Mouse (Mus musculus): ENCODE measurements around the gene 2010300C02Rik. TPM values are rescaled to one million over a fixed set of nuclear protein-coding genes. Genes with fewer than 3 reads are reported as not detected.
"Not testable (repeated sequence)": the region's sequence is repeated elsewhere in the genome, so short reads cannot be mapped to it uniquely, and the experiment has no call there.

Gene 2010300C02Rik
- total RNA-seq, 2 experiments from 2014 or later: 2.3 to 2.4 TPM

DNA sequence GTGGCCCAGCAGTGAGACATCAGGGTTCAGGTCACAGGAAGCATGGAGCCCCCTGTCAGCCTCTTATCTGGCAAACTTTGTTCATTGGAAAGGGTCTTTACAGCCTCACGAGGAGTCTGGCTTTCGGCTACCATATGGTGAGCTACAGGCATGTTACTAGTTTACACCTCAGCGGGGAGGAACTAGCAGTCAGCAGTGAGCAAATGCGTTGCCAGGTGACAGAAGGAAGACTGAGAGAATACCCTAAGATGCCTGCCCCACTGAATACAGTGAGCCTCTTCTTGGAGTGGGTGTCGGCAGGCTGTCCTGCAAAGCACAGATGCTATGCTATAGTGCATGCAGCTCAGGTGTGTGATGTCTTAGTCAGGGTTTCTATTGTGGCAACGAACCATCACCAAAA, 91.1 kb downstream of the 2010300C02Rik start:
- DNase-seq: no peak

DNA sequence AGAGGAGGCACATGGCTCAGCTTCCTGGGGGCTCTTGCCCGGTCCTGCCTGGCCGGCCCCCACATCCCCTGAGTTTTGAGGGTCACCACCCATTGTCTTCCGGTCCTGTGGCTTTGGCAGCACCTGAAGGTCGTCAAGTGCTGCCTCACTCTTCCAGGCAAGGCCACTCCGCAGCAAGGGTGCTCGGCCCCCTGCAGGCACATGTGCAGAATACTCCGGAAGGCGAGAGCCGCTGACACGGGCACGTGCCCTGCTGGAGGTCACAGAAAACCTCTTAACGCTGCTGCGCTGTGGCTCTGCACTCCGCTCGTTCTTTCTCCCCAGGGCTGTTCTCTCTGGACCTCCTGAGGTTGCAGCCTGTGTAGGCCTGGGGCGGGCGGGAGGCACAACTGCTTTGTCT, 95.7 kb downstream of the 2010300C02Rik start:
- DNase-seq: peak in 1 of 2 experiments; percentile 8

GRCm38 (mm10) chr1:37622049-37622448, 97.8 kb downstream of the 2010300C02Rik start:
- DNase-seq: no peak

DNA sequence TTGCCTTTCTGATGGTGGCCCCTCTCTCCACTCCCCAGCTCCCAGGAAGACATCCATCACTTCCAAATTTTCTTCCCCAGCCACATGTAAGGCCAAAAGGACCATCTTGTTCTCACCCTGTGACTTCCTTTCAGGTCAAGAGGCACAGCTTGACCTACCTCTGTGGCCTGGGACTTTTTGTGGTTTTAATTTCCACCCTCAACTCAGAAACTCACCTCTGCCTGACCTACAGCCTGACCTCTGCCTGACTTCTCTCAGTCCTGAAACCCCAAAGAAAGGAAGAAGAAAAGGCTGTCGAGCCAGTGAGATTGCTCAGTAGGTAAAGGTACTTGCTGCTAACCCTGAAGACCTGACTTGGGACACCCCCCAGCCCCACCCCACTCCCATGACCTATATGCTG, 100.3 kb downstream of the 2010300C02Rik start:
- no peak for DNase-seq

- DNase-seq: no peak
Measured at GRCm38 (mm10) chr1:37617047-37617446, 102.8 kb downstream of the 2010300C02Rik start.

DNA sequence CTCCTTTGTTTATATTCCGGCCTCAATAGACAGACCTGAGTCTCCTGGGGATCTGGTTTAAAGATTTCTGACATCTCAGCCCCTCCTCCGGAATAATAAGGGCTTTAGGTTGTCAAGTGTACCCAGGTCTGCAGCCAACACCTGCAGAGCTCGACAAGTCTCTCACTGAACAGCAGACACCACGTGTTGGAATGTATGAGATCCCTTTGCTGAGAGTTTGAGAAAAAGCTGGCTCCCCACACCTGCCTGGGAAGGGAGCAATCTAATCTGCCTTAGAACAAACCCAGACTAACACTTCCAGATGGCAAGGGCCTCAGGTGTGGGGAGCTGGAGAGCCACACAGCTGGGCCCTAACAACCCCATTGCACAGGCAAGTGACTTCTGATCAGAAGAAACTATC, 103.3 kb downstream of the 2010300C02Rik start:
- DNase-seq: no peak

DNA sequence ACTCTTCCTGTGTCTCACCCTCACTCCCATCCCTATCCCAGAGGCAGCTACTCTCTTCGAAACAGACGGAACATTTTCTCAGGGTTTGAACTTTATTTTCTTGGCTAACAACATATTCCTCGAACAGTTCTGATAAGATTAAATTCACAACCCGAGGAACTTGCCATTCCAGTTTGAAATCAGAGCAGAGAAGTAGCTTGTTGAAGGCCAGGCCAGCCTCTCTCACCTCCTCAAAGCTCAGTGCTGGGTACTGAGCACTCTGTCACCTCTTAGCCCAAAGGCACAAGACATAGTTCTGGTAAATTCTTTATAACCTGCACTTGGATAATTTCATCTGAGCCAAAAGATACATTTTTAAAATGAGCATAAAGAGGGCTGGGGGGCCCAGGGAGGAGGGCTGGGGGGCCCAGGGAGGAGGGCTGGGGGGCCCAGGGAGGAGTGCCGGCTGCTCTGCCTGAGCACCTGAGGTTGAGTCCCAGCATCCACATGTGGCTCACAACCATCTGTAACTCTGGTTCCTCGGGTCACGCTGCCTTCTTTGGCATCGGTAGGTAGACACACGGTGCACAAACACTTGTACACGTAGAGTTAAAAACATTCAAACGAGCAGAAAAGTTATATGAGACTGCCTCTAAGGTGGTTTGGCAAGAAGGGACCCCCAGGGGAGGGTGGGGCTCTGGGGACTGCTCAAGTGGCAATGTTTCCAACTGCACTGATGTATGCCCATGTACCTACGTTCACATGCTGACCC, 104.4 kb downstream of the 2010300C02Rik start:
- no peak for DNase-seq

GRCm38 (mm10) chr1:37614836-37615235, 105.0 kb downstream of the 2010300C02Rik start:
- no peak for DNase-seq

DNA sequence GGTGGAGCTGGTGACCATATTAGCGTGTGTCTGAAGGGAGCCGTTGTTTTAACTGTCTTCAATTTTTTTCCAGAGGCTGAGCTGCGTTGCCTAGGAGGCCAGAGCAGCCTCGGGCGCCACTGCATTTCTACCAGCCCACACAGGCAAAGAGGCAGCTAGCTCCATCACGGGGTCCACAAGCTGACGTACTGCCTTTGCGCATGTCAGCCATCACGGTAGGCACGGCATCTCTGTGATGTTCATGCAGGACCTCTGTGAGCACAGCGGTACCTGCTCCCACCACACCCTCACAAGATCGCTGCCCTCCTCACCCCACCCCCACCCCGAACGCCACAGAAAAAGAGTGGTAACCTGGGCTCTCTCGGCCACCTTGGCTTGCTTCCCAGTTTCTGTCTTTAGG, 105.8 kb downstream of the 2010300C02Rik start:
- no peak for DNase-seq

GRCm38 (mm10) chr1:37611032-37611431, 108.9 kb downstream of the 2010300C02Rik start:
- DNase-seq: no peak

- DNase-seq: no peak
Measured at GRCm38 (mm10) chr1:37610242-37610641, 109.6 kb downstream of the 2010300C02Rik start.

DNA sequence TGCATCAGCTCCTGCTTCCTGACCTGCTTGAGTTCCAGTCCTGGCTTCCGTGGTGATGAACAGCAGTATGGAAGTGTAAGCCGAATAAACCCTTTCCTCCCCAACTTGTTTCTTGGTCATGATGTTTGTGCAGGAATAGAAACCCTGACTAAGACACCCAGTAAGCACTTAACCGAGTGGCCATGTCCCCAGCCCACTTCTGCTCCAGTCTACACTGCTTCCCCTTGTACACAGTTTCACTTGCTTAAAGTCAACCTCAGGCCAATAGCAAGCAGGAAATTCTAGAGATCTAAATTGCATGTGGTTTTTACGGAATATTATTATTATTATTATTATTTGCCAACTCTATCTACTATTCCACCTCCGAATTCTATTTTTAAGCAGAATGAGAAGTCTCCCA, 114.2 kb downstream of the 2010300C02Rik start:
- not testable (repeated sequence) for DNase-seq

DNA sequence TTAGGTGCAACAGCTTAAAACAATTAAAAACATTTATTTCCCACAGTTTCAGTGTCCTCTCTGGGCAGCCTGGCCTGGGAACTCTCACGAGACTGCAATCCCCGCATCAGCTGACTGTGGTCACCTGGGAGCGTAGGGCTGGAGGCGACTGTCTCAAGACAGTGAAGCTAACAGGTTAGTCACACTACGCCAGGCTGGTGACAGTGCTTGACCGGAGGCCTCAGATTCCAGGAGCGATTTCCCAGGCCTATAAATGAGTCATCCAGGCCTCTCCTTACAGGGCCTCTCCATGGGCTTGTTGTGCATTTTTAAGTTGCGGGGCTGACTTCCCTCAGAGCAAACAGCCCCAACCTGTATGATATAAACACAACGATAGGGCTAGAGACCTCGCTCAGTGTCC, 116.7 kb downstream of the 2010300C02Rik start:
- DNase-seq: no peak

GRCm38 (mm10) chr1:37602268-37602667, 117.6 kb downstream of the 2010300C02Rik start:
- no peak for DNase-seq

DNA sequence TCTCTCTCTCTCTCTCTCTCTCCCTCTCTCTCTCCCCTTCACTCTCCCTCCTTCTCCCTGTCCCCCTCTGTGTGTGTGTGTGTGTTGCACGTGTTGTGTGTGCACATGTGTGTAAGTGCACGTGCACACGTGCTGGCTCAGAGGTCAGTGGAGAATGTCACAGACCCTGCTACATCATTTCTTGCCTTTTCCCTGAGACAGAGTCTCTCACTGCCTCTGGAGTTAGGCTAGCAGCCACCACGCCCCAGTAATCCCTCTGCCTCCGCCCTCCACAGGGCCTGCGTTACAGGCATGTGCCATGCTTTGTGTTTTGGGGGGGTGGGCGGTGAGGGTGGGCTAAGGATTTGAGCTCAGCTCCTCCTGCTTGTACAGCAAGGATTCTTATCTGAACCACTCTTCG, 118.4 kb downstream of the 2010300C02Rik start:
- no peak for DNase-seq

DNA sequence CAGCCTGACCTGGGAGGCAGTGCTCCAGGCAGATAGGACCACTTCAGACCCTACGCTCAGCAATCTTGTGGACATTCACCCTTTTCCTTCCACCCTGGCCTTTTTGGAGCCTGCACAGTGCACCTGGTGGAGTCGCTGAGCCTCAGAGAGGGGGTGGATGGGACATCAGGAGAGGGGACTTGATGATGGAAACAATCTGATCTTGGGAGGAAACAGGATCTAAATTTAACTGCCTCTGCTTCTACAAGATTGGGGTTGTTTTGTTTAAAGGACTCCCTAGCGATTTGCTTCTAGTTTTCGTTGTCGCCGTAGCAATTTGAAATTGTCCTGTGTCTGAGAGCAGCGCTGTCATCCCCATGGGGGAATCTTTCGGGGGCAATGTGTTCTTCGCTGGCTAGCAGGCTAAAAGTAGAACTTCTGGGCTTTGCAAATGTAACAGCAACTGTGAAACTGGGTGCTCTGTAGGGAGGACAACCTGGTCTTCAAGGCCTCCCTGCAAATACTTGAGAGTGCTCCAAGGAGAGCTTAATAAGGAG, 119.2 kb downstream of the 2010300C02Rik start:
- DNase-seq: no peak

- DNase-seq: no peak
Measured at GRCm38 (mm10) chr1:37598986-37599385, 120.9 kb downstream of the 2010300C02Rik start.

DNA sequence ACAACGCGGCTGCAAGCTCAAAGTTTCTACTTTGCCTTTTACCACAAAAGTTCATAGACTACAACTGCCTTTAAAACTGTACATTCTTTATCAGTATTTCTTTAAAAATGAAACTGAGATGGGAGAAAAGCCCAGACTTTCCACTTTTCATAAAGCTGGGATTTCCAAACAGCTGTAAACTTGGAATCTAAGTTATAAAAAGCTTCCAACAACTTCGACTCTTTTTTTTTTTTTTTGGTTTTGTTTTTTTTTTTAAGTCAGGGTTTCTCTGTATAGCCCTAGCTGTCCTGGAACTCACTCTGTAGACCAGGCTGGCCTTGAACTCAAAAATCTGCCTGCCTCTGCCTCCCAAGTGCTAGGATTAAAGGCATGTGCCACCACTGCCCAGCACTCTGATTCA, 125.1 kb downstream of the 2010300C02Rik start:
- not testable (repeated sequence) for DNase-seq

DNA sequence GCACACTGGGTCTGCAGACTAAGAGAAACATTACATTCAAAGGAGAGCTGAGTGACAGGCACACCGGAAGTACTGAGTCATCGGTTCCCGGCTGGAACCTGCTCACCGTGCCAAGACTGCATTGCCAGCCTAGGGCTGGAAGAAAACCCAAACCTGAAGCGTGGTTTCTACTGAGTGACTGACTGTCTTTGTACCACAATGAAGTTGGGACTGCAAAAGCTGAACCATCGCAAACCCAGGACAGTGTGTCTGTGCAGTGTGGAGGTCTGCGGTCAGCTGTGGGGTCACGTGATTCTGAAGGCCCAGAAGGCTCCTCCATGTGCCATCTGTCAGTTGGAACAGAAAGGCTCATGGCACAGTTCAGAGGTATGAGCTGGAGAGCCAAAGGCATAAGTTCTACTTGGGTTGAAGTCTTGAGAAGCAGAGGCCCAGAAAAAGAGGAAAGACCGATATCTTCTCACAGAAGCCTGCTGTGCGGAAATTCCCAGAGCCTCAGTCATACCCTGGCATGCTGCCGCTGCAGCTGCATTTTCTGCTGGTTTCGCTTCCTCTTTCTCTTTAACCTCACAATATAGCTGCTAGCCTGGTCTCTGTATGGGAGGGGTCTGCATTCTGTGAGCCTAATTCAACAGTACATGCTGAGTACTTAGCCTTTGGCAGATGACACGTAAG, 133.9 kb downstream of the 2010300C02Rik start:
- peak; percentile 62 to 68 for DNase-seq

DNA sequence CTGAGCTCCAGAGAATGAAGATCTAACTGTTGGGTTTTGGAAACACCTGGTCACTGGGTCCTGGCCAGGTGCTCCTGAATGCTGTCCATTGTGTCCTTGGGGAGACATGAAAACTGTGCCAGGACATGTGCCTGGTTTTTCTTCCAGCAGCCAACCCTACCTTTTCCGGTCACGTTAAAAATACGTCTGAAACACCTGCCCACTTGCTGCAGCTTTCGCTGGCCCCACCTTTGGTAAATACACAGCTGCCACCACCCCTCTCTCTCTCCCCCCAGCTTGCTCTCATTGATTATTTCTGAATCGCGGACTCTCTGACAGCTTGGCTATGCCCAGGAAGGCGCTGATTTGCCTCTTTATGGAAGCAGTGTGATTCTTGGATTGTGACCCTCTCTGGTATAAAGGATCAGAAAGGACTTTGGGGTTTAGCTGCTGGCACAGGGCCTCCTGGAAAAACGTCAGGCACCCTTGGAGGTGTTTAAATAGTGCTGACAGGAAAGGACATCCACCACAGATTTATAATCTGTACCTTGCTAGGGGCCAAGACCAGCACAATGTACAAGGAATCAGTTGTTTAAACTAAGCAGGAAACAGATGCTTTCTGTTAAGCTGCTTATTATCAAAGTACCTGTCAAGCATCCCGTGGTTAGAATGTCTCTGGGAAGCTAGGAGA, 136.0 kb downstream of the 2010300C02Rik start:
- no peak for DNase-seq

DNA sequence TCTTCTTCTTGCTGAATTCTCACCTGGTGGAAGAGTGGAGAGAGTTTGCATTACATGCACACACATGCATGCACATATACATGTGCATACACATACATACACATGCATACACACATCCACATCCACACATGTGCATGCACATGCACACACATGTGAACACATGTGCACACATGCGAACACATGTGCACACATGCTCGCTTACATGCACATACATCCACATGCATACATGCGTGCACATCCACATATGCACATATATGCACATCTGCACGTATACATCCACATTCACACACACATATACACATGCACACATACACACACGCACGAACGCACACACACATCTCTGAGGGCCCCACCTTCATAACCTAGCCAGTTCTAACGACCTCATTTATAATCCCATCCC, 136.7 kb downstream of the 2010300C02Rik start:
- no peak for DNase-seq

- DNase-seq: no peak
Measured at GRCm38 (mm10) chr1:37579686-37580085, 140.2 kb downstream of the 2010300C02Rik start.
